Mouse (Mus musculus) heart, adult 2 months (tissue): ENCODE measurements at regions not wholly inside any gene's neighbourhood (a gene's known extent, or its start where the extent isn't known, plus 50 kb on each side); places are given as distances from the start of the nearest gene placed in this dataset.

ENCODE experiments used
- CTCF ChIP-seq: fragments of 200-600 bp; IDR thresholded peaks from 2 replicates; pipeline ENCODE4 v1.8.1; 2022; ENCODE audit warnings: antibody characterized with exemption, mild to moderate bottlenecking, moderate library complexity
- EP300 ChIP-seq: fragments of 200-500 bp; IDR thresholded peaks from 2 replicates; pipeline ENCODE4 v1.6.1; 2011; ENCODE audit warnings: low read depth, low read length, control low read depth; ENCODE audit not compliant: insufficient read depth
- POLR2A ChIP-seq: fragments of 200-500 bp; IDR thresholded peaks from 2 replicates; pipeline ENCODE4 v1.6.1; 2011; ENCODE audit warnings: mild to moderate bottlenecking, low read depth, low read length, control low read depth; ENCODE audit not compliant: insufficient read depth

DNA sequence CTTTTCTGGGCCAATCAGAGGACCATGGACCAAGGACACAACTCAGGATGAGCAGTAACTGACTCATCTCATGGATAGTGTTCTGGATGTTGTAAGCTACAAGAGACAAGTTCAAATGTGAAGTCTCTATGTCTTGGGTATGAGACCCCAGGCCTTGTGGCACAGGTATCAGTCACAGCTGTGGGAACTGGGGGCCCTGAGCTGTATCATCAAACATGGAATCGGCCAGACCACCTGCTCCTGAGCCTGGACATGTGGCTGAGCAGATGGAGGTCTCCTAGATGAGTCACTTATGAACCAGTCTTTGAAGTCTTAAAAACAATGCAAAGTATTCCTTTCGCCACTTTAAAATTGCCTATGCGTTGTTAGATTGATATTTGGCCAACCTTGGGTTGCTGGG, 432.1 kb downstream of the Rps24 start:
- TF ChIP-seq CTCF (no peak), POLR2A (no peak), EP300 (no peak)
